Mouse (Mus musculus): ENCODE data around the gene Hist1h4b. TPM values are rescaled to one million over a fixed set of nuclear protein-coding genes. Genes with fewer than 3 reads are reported as not detected.
"Not testable (repeated sequence)": the region's sequence is repeated elsewhere in the genome, so short reads cannot be mapped to it uniquely, and the experiment has no call there.

Gene Hist1h4b
- polyA plus RNA-seq, 2 experiments, result 4.4 to 26.6 TPM

DNA sequence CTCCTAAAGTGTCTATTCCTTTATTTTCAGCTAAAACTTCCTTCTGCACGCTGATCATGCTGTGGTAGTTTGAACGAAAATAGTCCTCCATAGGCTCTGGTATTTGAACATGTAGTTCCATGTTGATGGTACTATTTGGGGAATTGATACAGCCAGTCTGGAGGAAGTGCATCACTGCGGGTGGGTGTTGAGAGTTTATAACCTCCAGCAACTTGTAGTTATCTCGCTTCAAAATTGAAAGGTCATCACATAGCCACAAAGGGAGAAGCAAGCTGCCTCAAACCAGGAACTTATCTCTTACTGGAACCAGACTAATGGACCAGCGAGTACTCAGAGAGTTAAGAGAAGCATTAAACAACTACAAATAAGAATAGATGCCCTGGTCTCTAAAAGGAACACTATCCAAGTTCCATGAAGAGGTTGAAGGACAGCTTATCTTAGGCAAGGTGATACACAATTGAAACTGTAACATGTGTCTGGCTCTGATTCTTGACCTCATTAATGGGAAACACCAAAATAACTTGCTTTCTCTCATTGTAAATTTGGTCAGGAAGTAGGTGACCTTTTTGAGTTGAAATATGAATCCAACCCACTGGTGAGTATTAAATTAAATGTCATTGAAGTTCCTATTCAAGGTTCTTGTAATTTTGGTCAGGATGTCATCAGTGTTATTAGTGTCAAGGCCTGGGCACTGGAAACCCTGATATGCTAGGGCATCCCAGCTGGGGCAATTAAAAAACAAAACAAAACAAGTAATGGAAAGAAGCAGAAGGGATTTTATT is 40.4 kb upstream of the Hist1h4b start:
- Histone ChIP-seq H3K4me1 (ENCODE audit: control insufficient read depth, insufficient read depth, low read length) (0 out of 2 replicates have a peak, but pooled peaks cover 5% of the 10 kb centered on the region), H3K9ac (ENCODE audit: low read depth, low read length, severe bottlenecking) (no peak overlapping the region), H3K4me3 (replicated peaks; ENCODE audit: low read length) (no peak overlapping the region), H3K4me2 (replicated peaks; ENCODE audit: low read depth, low read length, severe bottlenecking) (no peak overlapping the region), H3K36me3 (ENCODE audit: control insufficient read depth, insufficient read depth, low read length) (no peaks in the 10 kb centered on the region), H3K27me3 (ENCODE audit: control insufficient read depth, insufficient read depth, low read length) (no peaks in the 10 kb centered on the region), H3K9me3 (ENCODE audit: control insufficient read depth, low read length) (no peaks in the 10 kb centered on the region), H3K27ac (replicated peaks; ENCODE audit: low read depth, low read length) (no peak overlapping the region)
- DNase-seq (ENCODE audit: low spot score), result no peak
- TF ChIP-seq POLR2A (IDR thresholded peaks at IDR 0.05; ENCODE audit: borderline replicate concordance, extremely low read depth, insufficient read depth, insufficient read length), result no peak
- ATAC-seq (ENCODE audit: low FRiP score, low read depth), result no peak
- 83% methylated on average over 5 of the region's 5 CpGs for WGBS

DNA sequence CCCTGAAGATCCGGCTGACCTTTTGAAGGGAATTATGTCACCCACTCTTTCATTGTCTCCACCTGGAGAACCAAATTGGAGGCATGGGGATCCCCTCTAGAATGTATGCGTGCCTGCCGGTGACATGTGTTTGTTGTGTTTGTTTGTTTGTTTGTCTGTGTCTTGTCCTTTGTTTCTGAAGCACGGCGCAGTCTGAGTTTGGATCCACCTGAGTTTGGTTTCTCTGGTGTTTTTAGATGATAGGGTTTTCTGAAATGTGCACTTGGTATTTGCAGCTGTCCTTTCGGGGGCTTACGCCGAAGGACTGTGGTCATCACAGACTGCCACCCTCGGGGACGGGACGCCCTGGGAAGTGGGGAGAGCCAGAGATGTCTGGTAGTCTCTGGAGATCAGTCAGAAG is 39.6 kb upstream of the Hist1h4b start:
- no peaks in the 10 kb centered on the region for H3K9me3 ChIP-seq (ENCODE audit: control insufficient read depth, low read length)
- WGBS, result 55% methylated on average over 11 of the region's 11 CpGs
- no peak overlapping the region for H3K27ac ChIP-seq (replicated peaks; ENCODE audit: low read depth, low read length)
- no peak for ATAC-seq (ENCODE audit: low FRiP score, low read depth)
- H3K4me3 ChIP-seq (replicated peaks; ENCODE audit: low read length), result no peak overlapping the region
- no peak overlapping the region for H3K9ac ChIP-seq (ENCODE audit: low read depth, low read length, severe bottlenecking)
- no peak for TF ChIP-seq POLR2A (IDR thresholded peaks at IDR 0.05; ENCODE audit: borderline replicate concordance, extremely low read depth, insufficient read depth, insufficient read length)
- H3K4me1 ChIP-seq (ENCODE audit: control insufficient read depth, insufficient read depth, low read length), result 0 out of 2 replicates have a peak, but pooled peaks cover 5% of the 10 kb centered on the region
- no peak for DNase-seq (ENCODE audit: low spot score)
- H3K27me3 ChIP-seq (ENCODE audit: control insufficient read depth, insufficient read depth, low read length), result no peaks in the 10 kb centered on the region
- no peak overlapping the region for H3K4me2 ChIP-seq (replicated peaks; ENCODE audit: low read depth, low read length, severe bottlenecking)
- H3K36me3 ChIP-seq (ENCODE audit: control insufficient read depth, insufficient read depth, low read length), result no peaks in the 10 kb centered on the region

DNA sequence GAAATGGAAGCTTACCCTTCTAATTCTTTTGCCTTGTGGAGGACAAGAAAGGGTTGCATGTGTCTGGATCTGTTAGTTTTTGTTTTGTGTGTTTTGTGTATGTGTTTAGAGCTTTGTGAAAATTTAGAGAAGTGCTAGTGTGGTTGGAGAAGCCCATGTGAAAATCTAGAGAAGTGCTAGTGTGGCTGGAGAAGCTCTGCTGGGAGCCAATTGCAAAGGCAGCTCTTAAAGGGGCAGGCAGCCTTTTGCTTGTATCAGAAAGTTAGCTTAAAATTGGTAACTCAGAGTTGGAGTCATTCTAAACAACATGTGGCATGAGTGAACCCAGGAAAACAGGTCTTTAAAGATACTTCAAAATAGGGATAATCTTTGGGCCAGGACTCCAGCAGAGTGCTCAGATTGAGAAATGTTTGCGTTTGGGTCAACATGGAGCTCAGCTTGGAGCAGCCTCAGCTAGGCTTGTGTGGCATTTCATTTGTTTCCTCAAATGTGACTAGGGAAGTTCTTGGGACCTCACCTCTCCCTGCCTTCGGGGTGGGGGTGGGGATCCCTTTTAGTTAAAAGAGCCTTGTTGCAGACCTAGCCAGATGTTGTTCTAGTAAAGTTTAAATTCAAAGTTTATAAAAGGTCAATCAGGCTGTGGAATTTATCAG is 39.1 kb upstream of the Hist1h4b start:
- H3K4me1 ChIP-seq (ENCODE audit: control insufficient read depth, insufficient read depth, low read length); DNase-seq (ENCODE audit: low spot score); H3K4me3 ChIP-seq (replicated peaks; ENCODE audit: low read length); ATAC-seq (ENCODE audit: low FRiP score, low read depth); H3K27me3 ChIP-seq (ENCODE audit: control insufficient read depth, insufficient read depth, low read length); H3K36me3 ChIP-seq (ENCODE audit: control insufficient read depth, insufficient read depth, low read length); H3K9me3 ChIP-seq (ENCODE audit: control insufficient read depth, low read length); H3K4me2 ChIP-seq (replicated peaks; ENCODE audit: low read depth, low read length, severe bottlenecking); H3K27ac ChIP-seq (replicated peaks; ENCODE audit: low read depth, low read length); H3K9ac ChIP-seq (ENCODE audit: low read depth, low read length, severe bottlenecking): not testable (repeated sequence)
- WGBS, result 8% methylated on average over 2 of the region's 2 CpGs

DNA sequence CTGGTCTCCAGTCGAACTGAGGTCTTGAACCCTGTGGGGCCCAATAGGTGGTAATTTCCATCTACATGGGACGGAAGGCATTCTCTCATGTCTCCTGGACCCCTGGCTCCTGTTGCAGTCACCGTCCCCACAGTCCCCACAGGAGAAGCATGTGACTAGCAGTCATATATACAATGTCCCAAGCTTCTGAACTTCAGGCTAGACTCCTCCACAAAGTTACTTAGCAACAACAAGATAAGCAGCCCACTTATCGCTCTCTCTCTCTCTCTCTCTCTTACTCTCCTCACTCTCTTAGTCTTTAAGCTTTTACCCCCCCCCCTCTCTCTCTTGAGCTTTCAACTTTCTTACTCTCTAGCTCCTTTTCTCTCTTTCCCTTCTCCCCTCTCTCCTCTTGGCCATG is 32.6 kb upstream of the Hist1h4b start:
- H3K27ac ChIP-seq (replicated peaks; ENCODE audit: low read depth, low read length), result no peak overlapping the region
- no peak overlapping the region for H3K9ac ChIP-seq (ENCODE audit: low read depth, low read length, severe bottlenecking)
- H3K27me3 ChIP-seq (ENCODE audit: control insufficient read depth, insufficient read depth, low read length), result no peaks in the 10 kb centered on the region
- 87% methylated on average over 4 of the region's 4 CpGs for WGBS
- ATAC-seq (ENCODE audit: low FRiP score, low read depth) (no peak), DNase-seq (ENCODE audit: low spot score) (no peak)
- no peaks in the 10 kb centered on the region for H3K4me1 ChIP-seq (ENCODE audit: control insufficient read depth, insufficient read depth, low read length)
- H3K4me3 ChIP-seq (replicated peaks; ENCODE audit: low read length), result no peak overlapping the region
- H3K36me3 ChIP-seq (ENCODE audit: control insufficient read depth, insufficient read depth, low read length), result no peaks in the 10 kb centered on the region
- no peaks in the 10 kb centered on the region for H3K9me3 ChIP-seq (ENCODE audit: control insufficient read depth, low read length)
- H3K4me2 ChIP-seq (replicated peaks; ENCODE audit: low read depth, low read length, severe bottlenecking), result no peak overlapping the region
- TF ChIP-seq POLR2A (IDR thresholded peaks at IDR 0.05; ENCODE audit: borderline replicate concordance, extremely low read depth, insufficient read depth, insufficient read length), result no peak

DNA sequence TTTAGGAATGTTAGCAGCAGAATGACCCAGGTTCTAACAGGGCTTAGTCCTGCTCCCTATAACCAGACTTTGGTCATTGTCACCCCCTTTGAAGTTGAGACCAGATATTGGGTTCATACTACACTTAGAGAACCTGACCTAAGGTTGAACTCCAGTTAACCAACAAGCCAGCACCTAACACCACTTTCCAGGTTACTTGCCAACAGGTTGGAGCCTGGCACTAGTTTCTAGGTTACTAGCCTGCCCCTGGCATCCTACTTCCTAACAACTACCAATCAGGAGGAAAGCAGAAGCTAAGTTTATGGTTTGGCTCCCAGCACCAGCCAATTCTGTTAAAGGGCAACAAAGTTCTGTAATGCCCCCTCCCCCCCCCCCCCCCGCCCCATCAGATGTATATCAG is 31.6 kb upstream of the Hist1h4b start:
- H3K9me3 ChIP-seq (ENCODE audit: control insufficient read depth, low read length), result no peaks in the 10 kb centered on the region
- WGBS, result 33% methylated on average over 1 of the region's 1 CpGs
- no peak overlapping the region for H3K4me2 ChIP-seq (replicated peaks; ENCODE audit: low read depth, low read length, severe bottlenecking)
- no peak overlapping the region for H3K27ac ChIP-seq (replicated peaks; ENCODE audit: low read depth, low read length)
- no peak for TF ChIP-seq POLR2A (IDR thresholded peaks at IDR 0.05; ENCODE audit: borderline replicate concordance, extremely low read depth, insufficient read depth, insufficient read length)
- DNase-seq (ENCODE audit: low spot score) (no peak), ATAC-seq (ENCODE audit: low FRiP score, low read depth) (no peak)
- no peaks in the 10 kb centered on the region for H3K36me3 ChIP-seq (ENCODE audit: control insufficient read depth, insufficient read depth, low read length)
- H3K9ac ChIP-seq (ENCODE audit: low read depth, low read length, severe bottlenecking), result no peak overlapping the region
- no peaks in the 10 kb centered on the region for H3K27me3 ChIP-seq (ENCODE audit: control insufficient read depth, insufficient read depth, low read length)
- no peak overlapping the region for H3K4me3 ChIP-seq (replicated peaks; ENCODE audit: low read length)
- no peaks in the 10 kb centered on the region for H3K4me1 ChIP-seq (ENCODE audit: control insufficient read depth, insufficient read depth, low read length)
